Mouse (Mus musculus) thymus, postnatal 0 days (tissue): ENCODE results near the gene Dmac2. TPM values are rescaled to one million over a fixed set of nuclear protein-coding genes. Genes with fewer than 3 reads are reported as not detected.

ENCODE experiments used
- DNase-seq: peaks from one replicate; pipeline ENCODE4 v3.0.0-alpha.2; 2015; ENCODE audit warnings: low spot score
- polyA plus RNA-seq: library from polyadenylated mRNA; unstranded; fragments of >200 nt; fragmentation: Nextera tagmentation; extraction: Ambion mirVana; gene quantifications from 2 replicates; pipeline ENCODE4 v1.2.1, GENCODE M21; 2015

Dmac2 gene
- polyA plus RNA-seq, 1 experiment from 2014 or later, result 36.2 TPM

- no peak for DNase-seq
These were observed 3.6 kb upstream of the Dmac2 start, which contains the start of gene Erich4 for GRCm38 (mm10) chr7:25615706-25616011. TSS of gene Erich4 (minus strand) at chr7:25615892.

- no peak for DNase-seq
These were observed 1.6 kb upstream of the Dmac2 start for GRCm38 (mm10) chr7:25617376-25618160.

GRCm38 (mm10) chr7:25619722-25619991, 443 bp downstream of the Dmac2 start:
- no peak for DNase-seq

- no peak for DNase-seq
These were observed 887 bp downstream of the Dmac2 start for GRCm38 (mm10) chr7:25620101-25620500.

GRCm38 (mm10) chr7:25620751-25621150, 1.5 kb downstream of the Dmac2 start:
- DNase-seq, result no peak

GRCm38 (mm10) chr7:25623857-25624370, 4.7 kb downstream of the Dmac2 start:
- DNase-seq, result no peak

- peak; percentile 34 for DNase-seq
These were observed 5.6 kb downstream of the Dmac2 start for GRCm38 (mm10) chr7:25624851-25625250.

GRCm38 (mm10) chr7:25625594-25626250, 6.5 kb downstream of the Dmac2 start:
- DNase-seq, result peak; percentile 66

- DNase-seq, result peak; percentile 64
These were observed 7.6 kb downstream of the Dmac2 start, which contains the start of gene B3gnt8 for GRCm38 (mm10) chr7:25626509-25627430. TSS of gene B3gnt8 (plus strand) at chr7:25626654.

GRCm38 (mm10) chr7:25627431-25628322, 8.5 kb downstream of the Dmac2 start:
- peak; percentile 64 for DNase-seq

GRCm38 (mm10) chr7:25628323-25628620, 9.1 kb downstream of the Dmac2 start:
- no peak for DNase-seq

- no peak for DNase-seq
These were observed 13.5 kb downstream of the Dmac2 start for GRCm38 (mm10) chr7:25632679-25633078.

GRCm38 (mm10) chr7:25636373-25636772, 17.2 kb downstream of the Dmac2 start:
- peak; percentile 56 for DNase-seq

- no peak for DNase-seq
These were observed 17.9 kb downstream of the Dmac2 start for GRCm38 (mm10) chr7:25637099-25637498.

- no peak for DNase-seq
These were observed 20.5 kb downstream of the Dmac2 start for GRCm38 (mm10) chr7:25639754-25640153.

GRCm38 (mm10) chr7:25644136-25644535, 24.9 kb downstream of the Dmac2 start:
- DNase-seq, result peak; percentile 46

GRCm38 (mm10) chr7:25644631-25645030, 25.4 kb downstream of the Dmac2 start:
- no peak for DNase-seq

GRCm38 (mm10) chr7:25645074-25645473, 25.9 kb downstream of the Dmac2 start:
- peak; percentile 25 for DNase-seq

GRCm38 (mm10) chr7:25647574-25648123, 28.4 kb downstream of the Dmac2 start:
- peak; percentile 89 for DNase-seq

GRCm38 (mm10) chr7:25649839-25650238, 30.6 kb downstream of the Dmac2 start:
- no peak for DNase-seq

GRCm38 (mm10) chr7:25651281-25651680, 32.1 kb downstream of the Dmac2 start:
- DNase-seq, result peak; percentile 68
